Mouse (Mus musculus) cortical plate, adult 2 months (tissue): Measurements from ENCODE around the gene Tgif2. TPM values are rescaled to one million over a fixed set of nuclear protein-coding genes. Genes with fewer than 3 reads are reported as not detected.
"Not testable (repeated sequence)": the region's sequence is repeated elsewhere in the genome, so short reads cannot be mapped to it uniquely, and the experiment has no call there.

Experiments used
- H3K27ac ChIP-seq: fragments of 200-500 bp; 2 replicates; pipeline ENCODE4 v1.5.1; 2012; ENCODE audit warnings: low read length, control low read depth, inconsistent platforms; ENCODE audit not compliant: insufficient read depth
- H3K4me1 ChIP-seq: fragments of 200-500 bp; 2 replicates; pipeline ENCODE4 v1.6.1; 2011; ENCODE audit warnings: low read length; ENCODE audit not compliant: control insufficient read depth, insufficient read depth
- H3K4me3 ChIP-seq: fragments of 200-500 bp; 2 replicates; pipeline ENCODE4 v1.5.1; 2011; ENCODE audit warnings: mild to moderate bottlenecking, low read length, control low read depth; ENCODE audit not compliant: insufficient read depth
- CTCF ChIP-seq: fragments of 200-500 bp; IDR thresholded peaks from 2 replicates; pipeline ENCODE4 v1.5.1; 2011; ENCODE audit warnings: mild to moderate bottlenecking, control low read depth, low read length; ENCODE audit not compliant: insufficient read depth; ENCODE audit errors: extremely low read depth
- POLR2A ChIP-seq: fragments of 200-500 bp; IDR thresholded peaks from 2 replicates; pipeline ENCODE4 v1.6.1; 2011; ENCODE audit warnings: mild to moderate bottlenecking, low read length, control low read depth; ENCODE audit not compliant: insufficient read depth; ENCODE audit errors: extremely low read depth
- polyA plus RNA-seq: library from polyadenylated mRNA; depleted of rRNA; stranded (reverse); fragments of >200 nt; gene quantifications from 2 replicates; pipeline ENCODE4 v1.2.3, GENCODE M21; 2012; rRNA removed

Tgif2 gene
- polyA plus RNA-seq, 1 experiment = 1.7 TPM

- H3K27ac ChIP-seq = peak overlapping the region; percentile 57; the same call in 1 of the 2 replicates
Observed at GRCm38 (mm10) chr2:156899184-156899583, 59.4 kb downstream of the Tgif2 start.

GRCm38 (mm10) chr2:156901344-156901743 is 61.5 kb downstream of the Tgif2 start:
- Histone ChIP-seq H3K27ac (no peak overlapping the region), H3K4me1 (peaks cover 7% of the 10 kb centered on the region), H3K4me3 (no peak overlapping the region)
- TF ChIP-seq CTCF = no peak
- TF ChIP-seq POLR2A = no peak

More at GRCm38 (mm10) chr2:156899184-156899583, 59.4 kb downstream of the Tgif2 start:
- TF ChIP-seq POLR2A = peak; percentile 58; the same call in 1 of the 2 replicates
- no peak for TF ChIP-seq CTCF
- H3K4me1 ChIP-seq = peaks cover 8% of the 10 kb centered on the region
- no peak overlapping the region for H3K4me3 ChIP-seq

DNA sequence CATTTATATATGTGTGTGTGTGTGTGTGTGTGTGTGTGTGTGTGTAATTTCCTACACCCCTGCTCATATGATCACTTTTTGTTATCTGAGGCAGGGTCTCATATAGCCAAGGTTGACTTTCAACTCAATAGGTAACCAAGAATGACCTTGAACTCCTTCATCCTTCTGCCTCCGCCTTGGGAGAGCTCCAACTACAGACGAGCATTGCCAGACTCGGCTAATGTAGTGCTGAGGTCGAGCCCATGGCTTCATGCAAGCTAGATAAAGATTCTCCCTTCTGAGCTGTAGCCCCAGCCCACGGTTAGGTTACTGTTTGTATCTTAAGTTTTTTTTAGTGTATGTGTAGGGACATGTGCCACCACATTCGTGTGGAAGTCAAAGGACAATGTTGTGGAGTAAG is 62.1 kb downstream of the Tgif2 start:
- Histone ChIP-seq H3K27ac (no peak overlapping the region), H3K4me1 (peaks cover 8% of the 10 kb centered on the region), H3K4me3 (no peak overlapping the region)
- TF ChIP-seq POLR2A = no peak
- TF ChIP-seq CTCF = no peak

GRCm38 (mm10) chr2:156902411-156902810 is 62.6 kb downstream of the Tgif2 start:
- not testable (repeated sequence) for H3K4me1 ChIP-seq, H3K4me3 ChIP-seq, H3K27ac ChIP-seq

DNA sequence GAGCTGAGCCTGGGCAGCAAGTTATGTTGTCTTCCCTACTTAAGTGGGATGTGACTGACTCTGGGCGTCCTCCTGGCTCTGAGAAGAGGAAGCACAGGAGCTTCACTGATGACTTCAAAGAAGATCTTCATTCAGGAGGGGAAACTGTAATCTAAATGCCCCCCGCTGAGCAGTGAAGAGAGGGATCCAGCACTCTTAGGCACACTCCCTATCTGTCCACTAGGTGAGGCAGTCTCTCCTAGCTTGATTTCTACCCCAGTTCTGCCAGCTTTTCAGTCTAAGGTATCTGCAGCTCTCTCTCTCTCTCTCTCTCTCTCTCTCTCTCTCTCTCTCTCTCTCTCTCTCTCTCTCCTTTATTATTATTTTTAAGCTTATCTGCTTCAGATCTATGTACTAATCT is 63.6 kb downstream of the Tgif2 start:
- Histone ChIP-seq H3K4me1 (peaks cover 5% of the 10 kb centered on the region), H3K4me3 (no peak overlapping the region), H3K27ac (no peak overlapping the region)
- TF ChIP-seq POLR2A (no peak), CTCF (peak; percentile 44)

Other genes starting within 250 kb of the Tgif2 start
- 205 and 222 TPM in 2 replicates for gene Dlgap4, start 226.3 kb upstream of the Tgif2 start, polyA plus RNA-seq
- gene Myl9, start 64.6 kb upstream of the Tgif2 start, polyA plus RNA-seq = 46.3 and 47.7 TPM in 2 replicates
- 3.0 and 4.0 TPM in 2 replicates for gene 4930518I15Rik, start 17.9 kb downstream of the Tgif2 start, polyA plus RNA-seq
- 100 and 110 TPM in 2 replicates for gene Rab5if, start 23.1 kb downstream of the Tgif2 start, polyA plus RNA-seq
- 0.67 and 0.85 TPM in 2 replicates for gene Sla2, start 47.2 kb downstream of the Tgif2 start, polyA plus RNA-seq
- gene Ndrg3, start 152.0 kb downstream of the Tgif2 start, polyA plus RNA-seq = 585 and 611 TPM in 2 replicates
- gene Dsn1, start 167.1 kb downstream of the Tgif2 start, polyA plus RNA-seq = 5.4 and 5.8 TPM in 2 replicates
- 5.8 and 6.8 TPM in 2 replicates for gene Soga1, start 239.2 kb downstream of the Tgif2 start, polyA plus RNA-seq
- not detected in 2 replicates for gene Tldc2, start 247.0 kb downstream of the Tgif2 start, polyA plus RNA-seq